Mouse (Mus musculus) bone marrow, adult 2 months (tissue): ENCODE results near the gene Rhot2.

Experiments
- CTCF ChIP-seq: fragments of 200-500 bp; IDR thresholded peaks from 2 replicates; pipeline ENCODE4 v1.5.1; 2011; ENCODE audit warnings: low read length, control low read depth; ENCODE audit not compliant: control insufficient read depth, insufficient read depth
- POLR2A ChIP-seq: fragments of 200-500 bp; IDR thresholded peaks from 2 replicates; pipeline ENCODE4 v1.6.1; 2011; ENCODE audit warnings: low read depth, mild to moderate bottlenecking, control low read depth, low read length, borderline replicate concordance; ENCODE audit not compliant: control insufficient read depth

GRCm38 (mm10) chr17:25842509-25842908 lies 2.1 kb downstream of the Rhot2 start:
- no peak for TF ChIP-seq CTCF
- no peak for TF ChIP-seq POLR2A
